21 mouse cellular contexts compared by ENCODE assay signal in genomic region chr6:12020156-12020555, GRCm38 (mm10).
DNase-seq lines count a peak whose midpoint lies in the region; ATAC-seq lines count a peak whose summit lies in the region.
"Had no signal": no experiment of that assay in that cellular context is flagged by ENCODE, and none has a peak within 500 bp of the region (broad histone marks: within the 10 kb centered on the region; RNA-seq: fewer than 3 reads in every experiment).

No protein-coding gene starts in this region.

- no peaks in the 10 kb centered on the region for H3K27me3 ChIP-seq in heart, embryonic 10.5 days (ENCODE audit: insufficient read depth, poor library complexity, severe bottlenecking)
- H3K27me3 ChIP-seq: embryonic facial prominence, embryonic 13.5 days; forebrain, embryonic 13.5 days; heart, embryonic 13.5 days; hindbrain, embryonic 12.5 days had no signal

- no peaks in the 10 kb centered on the region for H3K4me1 ChIP-seq in heart, embryonic 10.5 days
- H3K4me1 ChIP-seq: embryonic facial prominence, embryonic 13.5 days; forebrain, embryonic 13.5 days; heart, embryonic 13.5 days; hindbrain, embryonic 12.5 days had no signal

- peaks cover 24% of the 10 kb centered on the region; the same call in 1 of the 2 replicates for H3K36me3 ChIP-seq in heart, embryonic 10.5 days

- no peak overlapping the region for H3K27ac ChIP-seq in heart, embryonic 10.5 days
- H3K27ac ChIP-seq: embryonic facial prominence, embryonic 13.5 days; forebrain, embryonic 13.5 days; heart, embryonic 13.5 days; hindbrain, embryonic 12.5 days had no signal

- DNase-seq in kidney, postnatal 36 days: peak; percentile 11 to 29
- DNase-seq in kidney, postnatal 14 days: no peak
- peak; percentile 71 for DNase-seq in adipocyte (ENCODE audit: low spot score)
- peak; percentile 59 for DNase-seq in large intestine, adult 2 months (ENCODE audit: low read depth, low spot score)
- no peak for DNase-seq in heart, embryonic 10.5 days (ENCODE audit: low spot score)
- DNase-seq in heart, adult 11 months: no peak
- DNase-seq: cerebellum, adult 11 months; cerebellum, adult 8-10 months; cerebellum, postnatal 25 days; forebrain, postnatal 0 days; gastrocnemius, postnatal 14 days; heart, postnatal 36 days had no signal

- no peak overlapping the region for H3K4me3 ChIP-seq in heart, embryonic 10.5 days
- H3K4me3 ChIP-seq: embryonic facial prominence, embryonic 13.5 days; forebrain, embryonic 13.5 days; heart, embryonic 13.5 days; hindbrain, embryonic 12.5 days had no signal

- ATAC-seq in erythroid progenitor cell, adult 5-6 weeks (replicated peaks; ENCODE audit: low FRiP score, poor library complexity, severe bottlenecking): 0 out of 2 replicates have a peak, but pooled peaks have one; percentile 37
- ATAC-seq: CD4-positive, CD25-positive, alpha-beta regulatory T cell, adult 4 months; forebrain, embryonic 13.5 days; forebrain, postnatal 0 days; hindbrain, embryonic 16.5 days; inflammation-experienced regulatory T-cells, adult 6 months had no signal

- WGBS in large intestine, adult 2 months: 24% methylated on average over 3 of the region's 3 CpGs
- WGBS in heart, embryonic 10.5 days: 94% methylated on average over 3 of the region's 3 CpGs

- H3K9me3 ChIP-seq in heart, embryonic 10.5 days: no peaks in the 10 kb centered on the region
- H3K9me3 ChIP-seq: embryonic facial prominence, embryonic 13.5 days; forebrain, embryonic 13.5 days; G1E; heart, embryonic 13.5 days; hindbrain, embryonic 12.5 days had no signal

Comparison
In these comparisons a context has a peak if more than half of its experiments do, and no peak if none do; other contexts are left out.
1. DNase-seq: peak in kidney, postnatal 36 days (2 of 2), adipocyte (single experiment) and large intestine, adult 2 months (single experiment); none in kidney, postnatal 14 days (single experiment), heart, embryonic 10.5 days (single experiment) and heart, adult 11 months (single experiment).